Mouse (Mus musculus) limb, embryonic 14.5 days (tissue): ENCODE measurements around the gene Tulp3. TPM values are rescaled to one million over a fixed set of nuclear protein-coding genes. Genes with fewer than 3 reads are reported as not detected.

Source experiments
- ATAC-seq: fragments of 200-750 bp; cut with Nextera tagmentation; 2 replicates; pipeline ENCODE4 v1.8.0; 2017; ENCODE audit warnings: low read depth, moderate number of reproducible peaks, moderate TSS enrichment; ENCODE audit not compliant: low FRiP score
- DNase-seq: peaks from one replicate; pipeline ENCODE4 v3.0.0-alpha.2; 2015; ENCODE audit warnings: low spot score
- H3K27ac ChIP-seq: fragments of 300-500 bp; sonication (generic); replicated peaks from 2 replicates; pipeline ENCODE4 v1.5.1; 2014; ENCODE audit warnings: low read depth, mild to moderate bottlenecking, low read length, moderate library complexity, mixed read lengths
- H3K27me3 ChIP-seq: fragments of 300-500 bp; sonication (generic); 2 replicates; pipeline ENCODE4 v1.6.1; 2014; ENCODE audit warnings: low read length, mixed read lengths; ENCODE audit not compliant: control insufficient read depth, insufficient read depth
- H3K36me3 ChIP-seq: fragments of 300-500 bp; sonication (generic); 2 replicates; pipeline ENCODE4 v1.6.1; 2014; ENCODE audit warnings: mild to moderate bottlenecking, low read length, moderate library complexity, mixed read lengths; ENCODE audit not compliant: control insufficient read depth, insufficient read depth
- H3K4me1 ChIP-seq: fragments of 300-500 bp; sonication (generic); 2 replicates; pipeline ENCODE4 v1.6.1; 2014; ENCODE audit warnings: antibody characterized with exemption, low read length, mixed read lengths; ENCODE audit not compliant: control insufficient read depth, insufficient read depth
- H3K4me2 ChIP-seq: fragments of 300-500 bp; sonication (generic); replicated peaks from 2 replicates; pipeline ENCODE4 v1.6.1; 2014; ENCODE audit warnings: low read depth, mild to moderate bottlenecking, low read length, moderate library complexity; ENCODE audit not compliant: severe bottlenecking
- H3K4me3 ChIP-seq: fragments of 300-500 bp; sonication (generic); replicated peaks from 2 replicates; pipeline ENCODE4 v1.5.1; 2014; ENCODE audit warnings: low read length
- H3K9ac ChIP-seq: fragments of 300-500 bp; sonication (generic); 2 replicates; pipeline ENCODE4 v1.6.1; 2014; ENCODE audit warnings: mild to moderate bottlenecking, low read depth, low read length, moderate library complexity; ENCODE audit not compliant: severe bottlenecking
- H3K9me3 ChIP-seq: fragments of 300-500 bp; sonication (generic); 2 replicates; pipeline ENCODE4 v1.6.1; 2016; ENCODE audit warnings: low read length; ENCODE audit not compliant: control insufficient read depth
- POLR2A ChIP-seq: fragments of 200-500 bp; IDR thresholded peaks from 2 replicates; pipeline ENCODE4 v1.8.0; 2012; ENCODE audit warnings: inconsistent platforms, mild to moderate bottlenecking, moderate library complexity, borderline replicate concordance; ENCODE audit not compliant: insufficient read depth, insufficient read length; ENCODE audit errors: extremely low read depth
- WGBS: fragments of 180-500 bp; shearing (Covaris S2); extraction: QIAGEN DNeasy Blood & Tissue Kit; methylation state at CpG from one replicate; pipeline ENCODE4 v1.1.7; 2014; 5-methylcytosine and 5-hydroxymethylcytosine counted together
- polyA plus RNA-seq, 2 experiments: library from polyadenylated mRNA; depleted of rRNA in 1 of 2; stranded (reverse) in 1 of 2; unstranded in 1 of 2; fragments of >200 nt; fragmentation: Nextera tagmentation in 1 of 2; extraction: Ambion mirVana in 1 of 2; gene quantifications; 2 replicates each; pipeline versions ENCODE4 v1.2.1 to v1.2.3; 2012 to 2014

Tulp3 gene
- polyA plus RNA-seq, 2 experiments, result 20.3 to 49.0 TPM

- H3K4me2 ChIP-seq, result no peak overlapping the region
- whole genome bisulfite sequencing, result 79% methylated on average over 16 of the region's 16 CpGs
- ATAC-seq (no peak), DNase-seq (no peak)
- no peaks in the 10 kb centered on the region for H3K27me3 ChIP-seq
- H3K9ac ChIP-seq, result no peak overlapping the region
- no peaks in the 10 kb centered on the region for H3K9me3 ChIP-seq
- no peak overlapping the region for H3K4me3 ChIP-seq
- peaks cover 12% of the 10 kb centered on the region; the same call in 1 of the 2 replicates for H3K36me3 ChIP-seq
- no peak overlapping the region for H3K27ac ChIP-seq
- no peaks in the 10 kb centered on the region for H3K4me1 ChIP-seq
- TF ChIP-seq POLR2A, result no peak
These were observed 24.0 kb upstream of the Tulp3 start for GRCm38 (mm10) chr6:128379636-128380035.

GRCm38 (mm10) chr6:128376371-128377085 lies 20.9 kb upstream of the Tulp3 start:
- Histone ChIP-seq H3K4me1 (no peaks in the 10 kb centered on the region), H3K9ac (no peak overlapping the region), H3K4me2 (no peak overlapping the region), H3K9me3 (no peaks in the 10 kb centered on the region), H3K36me3 (peaks cover 43% of the 10 kb centered on the region), H3K27ac (no peak overlapping the region), H3K27me3 (no peaks in the 10 kb centered on the region), H3K4me3 (no peak overlapping the region)
- DNase-seq, result no peak
- WGBS, result 81% methylated on average over 17 of the region's 17 CpGs
- TF ChIP-seq POLR2A, result no peak
- no peak for ATAC-seq

GRCm38 (mm10) chr6:128375192-128375591 lies 19.5 kb upstream of the Tulp3 start, which contains the start of the genes Tex52 and Gm44596:
Gene Tex52, plus strand, starts transcription at chr6:128375456.
Gene Gm44596, plus strand, starts transcription at chr6:128375503.
- H3K9ac ChIP-seq, result no peak within 1 kb of the TSS
- no peaks in the 10 kb centered on the region for H3K27me3 ChIP-seq
- no peaks in the 10 kb centered on the region for H3K4me1 ChIP-seq
- H3K36me3 ChIP-seq, result peaks cover 56% of the 10 kb centered on the region
- 60% methylated on average over 6 of the region's 6 CpGs for WGBS
- ATAC-seq, result peak; percentile 77
- H3K4me3 ChIP-seq, result no peak within 1 kb of the TSS
- TF ChIP-seq POLR2A, result no peak
- no peak within 1 kb of the TSS for H3K4me2 ChIP-seq
- DNase-seq, result no peak
- no peaks in the 10 kb centered on the region for H3K9me3 ChIP-seq
- H3K27ac ChIP-seq, result no peak within 1 kb of the TSS

DNA sequence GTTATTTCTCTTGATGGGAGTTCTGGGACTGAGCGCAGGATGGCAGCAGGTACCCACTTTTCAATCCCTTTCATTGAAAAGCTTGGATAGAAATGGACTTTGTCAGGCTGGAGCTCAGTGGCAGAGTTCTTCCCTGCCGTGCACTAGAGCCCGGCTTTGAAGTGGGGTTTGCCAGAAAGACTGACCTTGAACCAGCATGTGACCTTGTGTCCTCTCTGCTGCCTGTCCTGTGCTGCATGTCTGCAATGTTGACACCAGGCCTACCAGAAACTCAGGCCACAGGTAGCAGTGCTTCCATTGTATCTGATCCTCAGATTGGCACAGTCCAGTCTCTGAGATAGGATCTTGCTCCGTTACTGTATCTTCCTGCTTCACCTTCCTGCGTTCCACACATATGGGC lies 14.4 kb upstream of the Tulp3 start:
- no peak for TF ChIP-seq POLR2A
- Histone ChIP-seq H3K9ac (no peak overlapping the region), H3K9me3 (no peaks in the 10 kb centered on the region), H3K27ac (no peak overlapping the region), H3K27me3 (no peaks in the 10 kb centered on the region), H3K4me3 (no peak overlapping the region), H3K36me3 (peaks cover 91% of the 10 kb centered on the region), H3K4me2 (no peak overlapping the region), H3K4me1 (no peaks in the 10 kb centered on the region)
- DNase-seq (no peak), ATAC-seq (no peak)
- WGBS, result 95% methylated on average over 5 of the region's 5 CpGs

DNA sequence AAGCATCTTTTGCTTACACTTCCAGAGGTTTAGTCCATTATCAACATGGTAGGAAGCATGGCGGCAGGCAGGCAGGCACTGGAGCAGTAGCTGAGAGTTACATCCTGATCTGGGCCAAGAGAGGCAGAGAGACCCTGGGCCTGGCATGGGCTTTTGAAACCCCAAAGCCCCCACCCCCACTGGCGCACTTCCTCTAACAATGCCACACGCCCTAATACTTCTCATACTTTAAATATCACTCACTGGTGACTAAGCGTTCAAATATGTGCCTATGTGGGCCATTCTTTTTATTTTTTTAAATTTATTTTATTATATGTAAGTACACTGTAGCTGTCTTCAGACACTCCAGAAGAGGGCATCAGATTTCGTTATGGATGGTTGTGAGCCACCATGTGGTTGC lies 10.8 kb upstream of the Tulp3 start:
- Histone ChIP-seq H3K9me3 (no peaks in the 10 kb centered on the region), H3K27ac (no peak overlapping the region), H3K4me1 (peaks cover 8% of the 10 kb centered on the region), H3K4me3 (no peak overlapping the region), H3K36me3 (peaks cover 55% of the 10 kb centered on the region), H3K4me2 (no peak overlapping the region), H3K9ac (no peak overlapping the region), H3K27me3 (no peaks in the 10 kb centered on the region)
- TF ChIP-seq POLR2A, result no peak
- DNase-seq (no peak), ATAC-seq (no peak)
- 96% methylated on average over 5 of the region's 5 CpGs for WGBS
